Mouse (Mus musculus) hindbrain, embryonic 14.5 days (tissue): ENCODE results near the gene Fhl2. TPM values are rescaled to one million over a fixed set of nuclear protein-coding genes. Genes with fewer than 3 reads are reported as not detected.

Experiments
- ATAC-seq: fragments of 200-750 bp; cut with Nextera tagmentation; 2 replicates; pipeline ENCODE4 v1.8.0; 2017; ENCODE audit warnings: moderate number of reproducible peaks, mild to moderate bottlenecking, moderate TSS enrichment, moderate library complexity; ENCODE audit not compliant: low FRiP score
- DNase-seq: peaks from one replicate; pipeline ENCODE4 v3.0.0-alpha.2; 2015; ENCODE audit warnings: low spot score
- H3K27ac ChIP-seq: fragments of 300-500 bp; sonication (generic); 2 replicates; pipeline ENCODE4 v1.5.1; 2014; ENCODE audit warnings: mild to moderate bottlenecking, moderate library complexity
- H3K27me3 ChIP-seq: fragments of 300-500 bp; sonication (generic); 2 replicates; pipeline ENCODE4 v1.6.1; 2014; ENCODE audit warnings: mild to moderate bottlenecking, low read length, mixed read lengths; ENCODE audit not compliant: control insufficient read depth, insufficient read depth
- H3K36me3 ChIP-seq: fragments of 300-500 bp; sonication (generic); replicated peaks from 2 replicates; pipeline ENCODE4 v1.6.1; 2014; ENCODE audit not compliant: control insufficient read depth, insufficient read depth
- H3K4me1 ChIP-seq: fragments of 300-500 bp; sonication (generic); replicated peaks from 2 replicates; pipeline ENCODE4 v1.6.1; 2014; ENCODE audit warnings: antibody characterized with exemption, low read length, mixed read lengths; ENCODE audit not compliant: control insufficient read depth, insufficient read depth
- H3K4me2 ChIP-seq: fragments of 300-500 bp; sonication (generic); replicated peaks from 2 replicates; pipeline ENCODE4 v1.6.1; 2014; ENCODE audit warnings: mild to moderate bottlenecking, moderate library complexity
- H3K4me3 ChIP-seq: fragments of 300-500 bp; sonication (generic); replicated peaks from 2 replicates; pipeline ENCODE4 v1.5.1; 2014; ENCODE audit warnings: mild to moderate bottlenecking, low read length
- H3K9ac ChIP-seq: fragments of 300-500 bp; sonication (generic); 2 replicates; pipeline ENCODE4 v1.6.1; 2014
- H3K9me3 ChIP-seq: fragments of 300-500 bp; sonication (generic); 2 replicates; pipeline ENCODE4 v1.6.1; 2016; ENCODE audit warnings: low read length; ENCODE audit not compliant: control insufficient read depth
- WGBS: fragments of 180-500 bp; shearing (Covaris S2); extraction: QIAGEN DNeasy Blood & Tissue Kit; methylation state at CpG from one replicate; pipeline ENCODE4 v1.1.7; 2014; 5-methylcytosine and 5-hydroxymethylcytosine counted together
- polyA plus RNA-seq: library from polyadenylated mRNA; unstranded; fragments of >200 nt; fragmentation: Nextera tagmentation; extraction: Ambion mirVana; gene quantifications from 2 replicates; pipeline ENCODE4 v1.2.1, GENCODE M21; 2014

Fhl2 gene
- polyA plus RNA-seq, 1 experiment from 2014 or later: 31.4 TPM

DNA sequence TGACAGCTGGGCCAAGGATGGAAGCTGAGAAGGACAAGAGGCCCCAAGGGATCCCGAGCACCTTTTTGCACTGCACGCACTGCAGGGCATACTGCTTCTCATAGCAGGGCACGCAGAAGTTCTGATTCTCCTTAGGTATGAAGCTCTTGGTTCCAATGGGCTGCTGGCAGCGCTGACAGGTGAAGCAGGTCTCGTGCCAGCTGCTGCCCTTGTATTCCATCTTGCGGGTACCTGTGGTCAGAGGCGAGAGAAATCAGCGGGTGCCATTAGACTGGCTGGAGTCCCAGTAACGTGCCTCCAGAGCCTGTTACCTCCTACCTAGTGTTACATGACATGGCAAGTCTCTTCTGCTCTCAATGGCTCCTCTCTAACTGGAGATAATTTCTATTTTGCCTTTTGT, 65.2 kb downstream of the Fhl2 start:
- H3K4me1 ChIP-seq: no peaks in the 10 kb centered on the region
- no peaks in the 10 kb centered on the region for H3K9me3 ChIP-seq
- H3K4me2 ChIP-seq: no peak overlapping the region
- H3K4me3 ChIP-seq: no peak overlapping the region
- H3K9ac ChIP-seq: no peak overlapping the region
- H3K27me3 ChIP-seq: no peaks in the 10 kb centered on the region
- H3K27ac ChIP-seq: no peak overlapping the region
- ATAC-seq (no peak), DNase-seq (no peak)
- 0 out of 2 replicates have a peak, but pooled peaks cover 6% of the 10 kb centered on the region for H3K36me3 ChIP-seq
- WGBS: 92% methylated on average over 9 of the region's 9 CpGs

DNA sequence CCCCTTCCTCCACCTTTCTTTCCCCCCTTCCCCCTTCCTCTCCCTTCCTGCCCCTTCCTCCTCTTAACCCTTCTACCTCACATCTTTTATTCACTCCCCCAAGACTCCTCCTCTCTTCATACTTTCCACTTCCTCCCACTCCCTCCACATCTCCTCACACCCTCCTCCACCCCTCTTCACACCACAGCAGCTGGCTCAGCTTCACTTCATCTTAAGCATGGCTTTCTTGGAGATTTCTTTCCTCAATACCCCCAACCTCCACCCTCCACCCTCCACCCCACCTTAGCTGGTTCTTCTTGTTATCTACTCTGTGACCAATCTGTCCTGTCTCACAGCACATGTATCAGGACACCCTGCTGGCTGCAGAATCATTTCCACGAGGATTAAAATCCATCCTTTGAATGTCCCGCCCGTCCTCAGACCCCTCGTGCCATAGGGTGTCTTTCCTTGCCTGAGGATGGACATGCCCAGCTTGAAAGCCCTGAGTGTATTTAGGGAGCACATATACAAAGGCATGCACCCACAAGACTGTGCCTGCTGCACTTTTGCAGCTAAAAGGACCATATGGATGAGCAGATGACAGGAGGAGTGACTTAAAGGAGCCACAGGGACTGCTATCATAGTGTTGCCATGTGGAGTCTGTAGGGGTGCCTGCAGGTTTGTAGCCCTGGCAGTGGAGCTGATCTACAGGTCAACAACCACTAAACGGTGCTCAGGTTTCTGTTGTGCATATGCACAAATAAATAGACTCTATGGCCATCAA, 66.4 kb downstream of the Fhl2 start:
- Histone ChIP-seq H3K27ac (no peak overlapping the region), H3K9me3 (no peaks in the 10 kb centered on the region), H3K4me3 (no peak overlapping the region), H3K27me3 (no peaks in the 10 kb centered on the region), H3K36me3 (0 out of 2 replicates have a peak, but pooled peaks cover 6% of the 10 kb centered on the region), H3K4me1 (no peaks in the 10 kb centered on the region), H3K4me2 (no peak overlapping the region), H3K9ac (no peak overlapping the region)
- WGBS: 83% methylated on average over 5 of the region's 5 CpGs
- DNase-seq: no peak
- ATAC-seq: no peak

DNA sequence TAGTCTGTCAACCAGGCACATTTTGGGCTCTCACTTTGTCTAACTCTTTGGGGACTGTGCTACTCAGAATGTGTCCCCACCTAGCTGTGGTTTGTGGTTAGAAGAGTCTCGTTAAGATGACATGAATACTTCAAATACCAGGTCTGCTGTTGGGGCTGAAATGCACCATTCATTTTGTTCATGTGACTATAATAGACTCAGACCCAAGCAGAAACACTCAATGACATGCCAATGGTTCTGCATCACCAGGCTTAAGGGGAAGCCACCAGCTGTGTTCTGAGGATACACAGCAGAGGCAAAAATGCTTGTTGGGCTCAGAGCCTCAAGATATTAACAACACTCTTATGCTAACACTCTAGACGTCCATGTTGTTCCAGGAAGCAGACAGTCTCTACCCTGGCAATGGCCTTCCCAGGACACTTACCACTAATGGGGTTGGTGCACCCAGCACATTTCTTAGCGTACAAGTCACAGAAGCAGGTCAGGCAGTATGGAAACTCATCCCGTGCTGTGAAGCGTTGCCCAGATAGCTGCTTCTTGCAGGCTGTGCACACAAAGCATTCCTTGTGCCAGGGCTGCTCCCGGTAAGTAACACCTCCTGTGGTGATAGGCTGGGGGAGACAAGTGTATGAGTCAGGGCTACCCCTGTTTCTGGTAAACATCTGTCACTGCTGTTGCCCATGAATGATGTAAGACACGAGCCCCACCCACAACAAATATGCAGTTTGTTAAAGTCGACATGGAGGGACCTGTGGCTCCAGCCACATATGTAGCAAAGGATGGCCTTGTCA, 68.8 kb downstream of the Fhl2 start:
- ATAC-seq: no peak
- WGBS: 79% methylated on average over 8 of the region's 8 CpGs
- Histone ChIP-seq H3K9me3 (no peaks in the 10 kb centered on the region), H3K27me3 (no peaks in the 10 kb centered on the region), H3K4me2 (no peak overlapping the region), H3K9ac (no peak overlapping the region), H3K27ac (no peak overlapping the region), H3K4me3 (no peak overlapping the region), H3K36me3 (0 out of 2 replicates have a peak, but pooled peaks cover 6% of the 10 kb centered on the region), H3K4me1 (no peaks in the 10 kb centered on the region)
- no peak for DNase-seq

DNA sequence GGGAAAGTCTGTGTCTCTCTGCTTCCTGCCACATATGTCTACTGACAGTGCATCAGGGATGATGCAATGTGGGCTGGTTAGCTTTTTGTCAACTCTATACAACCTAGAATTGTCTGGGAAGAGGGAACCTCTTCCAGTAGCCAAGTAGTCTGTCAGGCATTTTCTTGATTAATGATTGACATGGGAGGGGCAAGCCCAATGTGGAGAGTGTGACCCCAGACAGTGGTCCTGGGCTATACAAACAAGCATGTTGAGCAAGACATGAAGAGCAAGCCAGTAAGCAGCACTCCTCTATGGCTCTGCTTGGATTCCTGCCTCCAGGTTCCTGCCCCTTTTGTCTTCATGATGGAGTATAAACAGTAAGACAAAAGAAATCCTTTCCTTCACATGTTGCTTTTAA, 69.6 kb downstream of the Fhl2 start:
- no peak overlapping the region for H3K27ac ChIP-seq
- no peaks in the 10 kb centered on the region for H3K9me3 ChIP-seq
- 0 out of 2 replicates have a peak, but pooled peaks cover 6% of the 10 kb centered on the region for H3K36me3 ChIP-seq
- no peaks in the 10 kb centered on the region for H3K27me3 ChIP-seq
- no peak overlapping the region for H3K4me3 ChIP-seq
- H3K4me2 ChIP-seq: no peak overlapping the region
- H3K9ac ChIP-seq: no peak overlapping the region
- DNase-seq (no peak), ATAC-seq (no peak)
- no peaks in the 10 kb centered on the region for H3K4me1 ChIP-seq

DNA sequence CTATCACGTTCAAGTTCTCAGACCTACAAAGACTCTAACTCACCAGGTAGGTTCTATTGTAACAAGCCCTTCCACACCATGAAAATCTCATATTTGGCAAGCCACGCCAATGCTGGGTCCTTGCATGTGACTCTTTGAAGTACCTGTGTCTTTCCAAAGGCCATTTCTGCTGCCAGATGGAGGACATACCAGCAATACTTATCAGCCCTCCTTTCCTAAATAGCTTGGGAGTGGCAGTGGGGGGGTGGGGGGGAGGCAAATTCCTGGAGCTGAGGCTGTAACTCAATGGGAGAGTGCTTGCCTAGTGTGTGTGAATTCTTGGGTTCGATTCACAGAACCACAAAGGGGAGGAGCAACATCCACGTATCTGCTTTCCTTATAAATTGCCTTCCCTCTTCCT, 72.1 kb downstream of the Fhl2 start:
- WGBS: 87% methylated on average over 4 of the region's 4 CpGs
- Histone ChIP-seq H3K9ac (no peak overlapping the region), H3K27ac (no peak overlapping the region), H3K4me1 (no peaks in the 10 kb centered on the region), H3K27me3 (no peaks in the 10 kb centered on the region), H3K9me3 (no peaks in the 10 kb centered on the region), H3K4me2 (no peak overlapping the region), H3K36me3 (0 out of 2 replicates have a peak, but pooled peaks cover 6% of the 10 kb centered on the region), H3K4me3 (no peak overlapping the region)
- ATAC-seq: no peak
- no peak for DNase-seq

DNA sequence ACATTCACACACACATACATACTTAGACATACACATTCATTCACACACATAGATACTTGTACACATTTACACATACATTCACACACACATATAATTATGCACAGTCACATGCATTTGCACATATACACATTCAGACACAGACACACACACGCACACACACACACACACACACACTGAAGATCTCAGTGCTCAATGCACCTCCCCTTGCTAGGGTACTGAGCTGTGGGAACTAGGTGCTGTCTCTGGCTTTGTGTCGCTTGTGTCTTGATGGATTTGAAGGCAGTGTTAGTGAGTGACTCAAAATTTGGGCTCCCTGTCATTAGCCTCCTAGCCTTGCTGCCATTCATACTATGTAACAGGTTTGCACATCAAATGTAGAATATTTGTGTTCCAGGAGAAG, 74.2 kb downstream of the Fhl2 start:
- Histone ChIP-seq H3K4me1 (no peaks in the 10 kb centered on the region), H3K27me3 (no peaks in the 10 kb centered on the region), H3K9ac (no peak overlapping the region), H3K36me3 (peaks cover 14% of the 10 kb centered on the region), H3K4me3 (no peak overlapping the region), H3K4me2 (no peak overlapping the region), H3K27ac (no peak overlapping the region), H3K9me3 (no peaks in the 10 kb centered on the region)
- ATAC-seq (no peak), DNase-seq (no peak)
- 95% methylated on average over 2 of the region's 2 CpGs for WGBS

DNA sequence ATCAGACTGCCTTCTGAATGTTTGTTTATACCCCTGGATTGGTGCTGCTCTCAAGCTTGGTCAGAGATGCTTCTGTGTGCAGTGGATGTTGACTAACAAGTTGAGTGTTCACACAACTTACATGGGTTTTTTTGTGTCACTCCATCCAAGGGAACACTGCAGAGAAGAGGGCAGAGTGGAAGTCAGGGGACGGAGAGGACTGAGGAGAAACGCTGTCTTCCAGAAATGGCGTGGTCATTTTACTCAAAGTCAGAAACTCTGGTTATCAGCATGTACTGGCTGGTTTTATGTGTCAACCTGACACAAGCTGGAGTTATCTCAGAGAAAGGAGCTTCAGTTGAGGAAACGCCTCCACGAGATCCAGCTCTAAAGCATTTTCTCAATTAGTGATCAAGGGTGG, 75.8 kb downstream of the Fhl2 start:
- peaks cover 21% of the 10 kb centered on the region for H3K36me3 ChIP-seq
- no peak overlapping the region for H3K9ac ChIP-seq
- no peaks in the 10 kb centered on the region for H3K27me3 ChIP-seq
- no peak overlapping the region for H3K4me3 ChIP-seq
- H3K4me1 ChIP-seq: no peaks in the 10 kb centered on the region
- no peak overlapping the region for H3K4me2 ChIP-seq
- H3K27ac ChIP-seq: no peak overlapping the region
- no peak for DNase-seq
- 95% methylated on average over 5 of the region's 5 CpGs for WGBS
- no peaks in the 10 kb centered on the region for H3K9me3 ChIP-seq
- ATAC-seq: no peak

GRCm38 (mm10) chr1:43117435-43117834, 79.3 kb downstream of the Fhl2 start:
- Histone ChIP-seq H3K9me3 (no peaks in the 10 kb centered on the region), H3K4me3 (no peak overlapping the region), H3K4me2 (no peak overlapping the region), H3K9ac (no peak overlapping the region), H3K4me1 (no peaks in the 10 kb centered on the region), H3K36me3 (peaks cover 51% of the 10 kb centered on the region), H3K27me3 (no peaks in the 10 kb centered on the region), H3K27ac (no peak overlapping the region)
- 97% methylated on average over 8 of the region's 8 CpGs for WGBS
- no peak for DNase-seq
- ATAC-seq: no peak

GRCm38 (mm10) chr1:43112882-43113281, 83.9 kb downstream of the Fhl2 start:
- Histone ChIP-seq H3K4me1 (no peaks in the 10 kb centered on the region), H3K4me3 (no peak overlapping the region), H3K9ac (no peak overlapping the region), H3K9me3 (no peaks in the 10 kb centered on the region), H3K4me2 (no peak overlapping the region), H3K27me3 (no peaks in the 10 kb centered on the region), H3K27ac (no peak overlapping the region), H3K36me3 (peaks cover 78% of the 10 kb centered on the region)
- ATAC-seq: no peak
- DNase-seq: peak; percentile 72
- 98% methylated on average over 2 of the region's 2 CpGs for WGBS
